Mouse (Mus musculus) olfactory bulb, adult 2 months (tissue): Measurements from ENCODE around the gene Frrs1.

Experiments
- CTCF ChIP-seq: fragments of 200-500 bp; IDR thresholded peaks from 2 replicates; pipeline ENCODE4 v1.5.1; 2012; ENCODE audit warnings: low read depth, mild to moderate bottlenecking, low read length, moderate library complexity; ENCODE audit not compliant: insufficient read depth
- POLR2A ChIP-seq: fragments of 200-500 bp; IDR thresholded peaks from 2 replicates; pipeline ENCODE4 v1.6.1; 2012; ENCODE audit warnings: mild to moderate bottlenecking, low read depth, low read length, moderate library complexity; ENCODE audit not compliant: insufficient read depth

GRCm38 (mm10) chr3:116951489-116951888 is 92.2 kb downstream of the Frrs1 start:
- TF ChIP-seq CTCF (no peak), POLR2A (no peak)
